Mouse (Mus musculus) testis, adult 2 months (tissue): Measurements from ENCODE around the gene Olfr215. TPM values are rescaled to one million over a fixed set of nuclear protein-coding genes. Genes with fewer than 3 reads are reported as not detected.

Experiments used
- H3K27ac ChIP-seq: fragments of 200-500 bp; 2 replicates; pipeline ENCODE4 v1.5.1; 2012; ENCODE audit warnings: low read depth, low read length; ENCODE audit not compliant: control insufficient read depth, insufficient read depth
- H3K27me3 ChIP-seq: fragments of 200-500 bp; 2 replicates; pipeline ENCODE4 v1.6.1; 2012; ENCODE audit warnings: mild to moderate bottlenecking, low read length, moderate library complexity; ENCODE audit not compliant: control insufficient read depth, insufficient read depth
- H3K36me3 ChIP-seq: fragments of 200-500 bp; 2 replicates; pipeline ENCODE4 v1.6.1; 2012; ENCODE audit warnings: mild to moderate bottlenecking, low read length; ENCODE audit not compliant: control insufficient read depth, insufficient read depth
- H3K4me1 ChIP-seq: fragments of 200-500 bp; 2 replicates; pipeline ENCODE4 v1.6.1; 2012; ENCODE audit warnings: low read length; ENCODE audit not compliant: control insufficient read depth, insufficient read depth
- H3K4me3 ChIP-seq: fragments of 200-500 bp; 2 replicates; pipeline ENCODE4 v1.5.1; 2012; ENCODE audit warnings: low read depth, mild to moderate bottlenecking, low read length, moderate library complexity, mixed read lengths; ENCODE audit not compliant: control insufficient read depth
- CTCF ChIP-seq: fragments of 200-500 bp; IDR thresholded peaks from 2 replicates; pipeline ENCODE4 v1.5.1; 2012; ENCODE audit warnings: low read depth, mild to moderate bottlenecking, inconsistent platforms, low read length, moderate library complexity; ENCODE audit not compliant: control insufficient read depth, insufficient read depth, insufficient replicate concordance
- POLR2A ChIP-seq: fragments of 200-500 bp; IDR thresholded peaks from 2 replicates; pipeline ENCODE4 v1.6.1; 2012; ENCODE audit warnings: low read depth, mild to moderate bottlenecking, inconsistent platforms, low read length, moderate library complexity; ENCODE audit not compliant: control insufficient read depth
- polyA plus RNA-seq: library from polyadenylated mRNA; depleted of rRNA; stranded (reverse); fragments of >200 nt; gene quantifications from 2 replicates; pipeline ENCODE4 v1.2.3, GENCODE M21; 2012; rRNA removed

The Olfr215 gene
- polyA plus RNA-seq, 1 experiment: 0.89 TPM

DNA sequence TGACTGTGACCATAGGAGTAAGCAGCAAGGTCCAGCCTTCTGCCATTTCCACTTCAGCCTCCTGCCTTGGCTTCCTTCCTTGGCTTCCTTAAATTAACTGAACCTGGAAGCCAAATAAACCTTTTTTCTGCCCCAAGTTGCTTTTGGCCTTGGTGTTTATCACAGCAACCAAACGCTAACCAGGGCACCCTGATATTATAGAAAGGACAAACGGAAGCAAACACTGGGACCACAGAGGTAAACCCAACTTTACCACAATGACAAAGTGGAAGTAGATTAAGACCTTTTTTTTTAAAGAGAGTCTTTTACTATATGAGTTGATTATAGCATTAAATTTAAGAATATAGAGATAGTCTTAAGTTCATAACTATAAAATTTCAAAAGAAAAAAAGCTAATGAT lies 41.5 kb downstream of the Olfr215 start:
- no peaks in the 10 kb centered on the region for H3K4me1 ChIP-seq
- TF ChIP-seq CTCF (no peak), POLR2A (no peak)
- no peaks in the 10 kb centered on the region for H3K27me3 ChIP-seq
- H3K27ac ChIP-seq: no peak overlapping the region
- H3K36me3 ChIP-seq: no peaks in the 10 kb centered on the region
- H3K4me3 ChIP-seq: no peak overlapping the region

DNA sequence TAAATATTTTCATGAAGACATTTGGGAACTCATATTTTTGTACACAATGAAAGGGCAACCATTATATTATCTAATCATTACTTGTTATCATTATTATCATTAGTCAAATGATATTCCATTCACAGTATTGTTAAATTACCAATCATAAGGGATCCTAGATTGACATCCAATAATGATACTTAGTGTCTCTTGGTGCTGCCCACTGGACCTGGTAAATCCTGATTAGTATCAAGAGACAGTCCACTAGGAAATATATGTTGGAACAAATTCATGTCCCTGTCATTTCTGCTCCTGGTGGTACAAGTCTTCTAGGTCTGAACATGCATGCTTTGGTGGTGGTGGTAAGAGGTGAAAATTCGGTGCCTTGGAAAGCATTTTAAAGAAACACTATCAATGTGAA lies 45.8 kb downstream of the Olfr215 start, which contains the start of gene Olfr213:
Gene Olfr213 (plus strand): TSS at position 301 of the 400 bp plus-strand sequence.
- H3K36me3 ChIP-seq: no peaks in the 10 kb centered on the region
- H3K27me3 ChIP-seq: no peaks in the 10 kb centered on the region
- H3K4me3 ChIP-seq: no peak within 1 kb of the TSS
- TF ChIP-seq CTCF: no peak
- TF ChIP-seq POLR2A: no peak
- no peak within 1 kb of the TSS for H3K27ac ChIP-seq
- H3K4me1 ChIP-seq: no peaks in the 10 kb centered on the region

Other genes starting within 250 kb of the Olfr215 start
- gene March8, start 246.2 kb downstream of the Olfr215 start, polyA plus RNA-seq: 19.2 and 20.0 TPM in 2 replicates
- 2.2 and 3.5 TPM in 2 replicates for gene Alox5, start 123.0 kb downstream of the Olfr215 start, polyA plus RNA-seq
- gene Olfr211, start 95.1 kb downstream of the Olfr215 start, polyA plus RNA-seq: not detected in 2 replicates
- gene Olfr212, start 77.7 kb downstream of the Olfr215 start, polyA plus RNA-seq: 2.5 and 2.9 TPM in 2 replicates
- gene Olfr213, start 45.7 kb downstream of the Olfr215 start, polyA plus RNA-seq: not detected in 2 replicates
- gene Gm5580, start 33.1 kb downstream of the Olfr215 start, polyA plus RNA-seq: 0.14 TPM in 1 of 2 replicates, not detected in the other
- gene Olfr214, start 30.0 kb downstream of the Olfr215 start, polyA plus RNA-seq: not detected in 2 replicates
- gene Zfp422, start 44.8 kb upstream of the Olfr215 start, polyA plus RNA-seq: 5.1 and 6.0 TPM in 2 replicates
- 0.20 and 0.28 TPM in 2 replicates for gene Depp1, start 66.4 kb upstream of the Olfr215 start, polyA plus RNA-seq
- 1.2 TPM in 2 replicates for gene Rassf4, start 89.8 kb upstream of the Olfr215 start, polyA plus RNA-seq
- 0.02 and 0.04 TPM in 2 replicates for gene Tmem72, start 132.7 kb upstream of the Olfr215 start, polyA plus RNA-seq